Mouse (Mus musculus) cerebellum, adult 2 months (tissue): ENCODE results near the gene Nanog.

Source experiments
- CTCF ChIP-seq: fragments of 200-500 bp; IDR thresholded peaks from 2 replicates; pipeline ENCODE4 v1.5.1; 2011; ENCODE audit warnings: low read depth, mild to moderate bottlenecking, control low read depth, low read length, moderate library complexity, borderline replicate concordance; ENCODE audit not compliant: insufficient read depth
- POLR2A ChIP-seq: fragments of 200-500 bp; IDR thresholded peaks from 2 replicates; pipeline ENCODE4 v1.6.1; 2011; ENCODE audit warnings: low read length, control low read depth, borderline replicate concordance; ENCODE audit not compliant: insufficient read depth

DNA sequence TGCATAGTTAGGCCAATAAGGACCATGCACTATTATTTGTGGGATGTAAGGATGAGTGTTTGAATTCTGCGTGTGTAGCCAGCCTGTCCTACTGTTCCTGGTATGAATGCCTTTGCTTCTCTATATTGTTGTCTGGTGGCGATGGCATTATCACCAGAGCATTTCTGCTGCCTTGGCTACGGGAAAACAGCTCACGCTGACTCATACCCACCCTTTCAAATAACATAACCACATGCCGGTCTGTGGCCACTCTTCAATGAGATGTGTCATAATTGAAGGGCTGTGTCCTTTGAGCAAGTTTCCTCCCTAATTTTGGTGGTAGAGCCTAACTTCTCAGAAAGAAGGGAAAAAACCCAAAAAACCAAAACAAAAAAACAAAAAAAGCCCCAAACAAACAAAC, 51.4 kb downstream of the Nanog start:
- TF ChIP-seq CTCF: no peak
- no peak for TF ChIP-seq POLR2A
